Mouse (Mus musculus) small intestine, adult 2 months (tissue): ENCODE measurements around the gene Gm14862. TPM values are rescaled to one million over a fixed set of nuclear protein-coding genes. Genes with fewer than 3 reads are reported as not detected.
"Not testable (repeated sequence)": the region's sequence is repeated elsewhere in the genome, so short reads cannot be mapped to it uniquely, and the experiment has no call there.

Experiments
- H3K27ac ChIP-seq: fragments of 200-500 bp; 2 replicates; pipeline ENCODE4 v1.5.1; 2012; ENCODE audit warnings: low read depth, low read length, control low read depth, inconsistent platforms; ENCODE audit not compliant: insufficient read depth
- H3K27me3 ChIP-seq: fragments of 200-500 bp; 2 replicates; pipeline ENCODE4 v1.6.1; 2012; ENCODE audit warnings: mild to moderate bottlenecking, moderate library complexity, low read length, inconsistent platforms; ENCODE audit not compliant: control insufficient read depth, insufficient read depth
- H3K36me3 ChIP-seq: fragments of 200-500 bp; 2 replicates; pipeline ENCODE4 v1.6.1; 2012; ENCODE audit warnings: mild to moderate bottlenecking, low read length, control low read depth, inconsistent platforms; ENCODE audit not compliant: control insufficient read depth, insufficient read depth
- H3K4me1 ChIP-seq: fragments of 200-500 bp; 2 replicates; pipeline ENCODE4 v1.6.1; 2012; ENCODE audit warnings: low read length, inconsistent platforms, mixed read lengths; ENCODE audit not compliant: control insufficient read depth, insufficient read depth, insufficient read length
- H3K4me3 ChIP-seq: fragments of 200-500 bp; 2 replicates; pipeline ENCODE4 v1.5.1; 2012; ENCODE audit warnings: low read depth, mild to moderate bottlenecking, control low read depth, inconsistent platforms, low read length, moderate library complexity
- CTCF ChIP-seq: fragments of 200-500 bp; IDR thresholded peaks from 2 replicates; pipeline ENCODE4 v1.5.1; 2012; ENCODE audit warnings: low read depth, mild to moderate bottlenecking, control low read depth, inconsistent platforms, low read length, moderate library complexity, mixed read lengths; ENCODE audit not compliant: insufficient replicate concordance, insufficient read length; ENCODE audit errors: extremely low read depth
- POLR2A ChIP-seq: fragments of 200-500 bp; IDR thresholded peaks from 2 replicates; pipeline ENCODE4 v1.6.1; 2012; ENCODE audit warnings: low read depth, mild to moderate bottlenecking, control low read depth, inconsistent platforms, low read length, moderate library complexity
- WGBS: fragments of 180-500 bp; shearing (Covaris S2); methylation state at CpG from one replicate; pipeline ENCODE4 v1.1.7; 2018; 5-methylcytosine and 5-hydroxymethylcytosine counted together
- polyA plus RNA-seq: library from polyadenylated mRNA; depleted of rRNA; stranded (reverse); fragments of >200 nt; gene quantifications from 2 replicates; pipeline ENCODE4 v1.2.3, GENCODE M21; 2012; rRNA removed

Gm14862 gene
- not detected in 2 replicates for polyA plus RNA-seq

- H3K4me3 ChIP-seq: no peak within 1 kb of the TSS
- TF ChIP-seq CTCF (no peak), POLR2A (no peak)
- no peaks in the 10 kb centered on the region for H3K36me3 ChIP-seq
- 81% methylated on average over 5 of the region's 5 CpGs for WGBS
- no peaks in the 10 kb centered on the region for H3K4me1 ChIP-seq
- H3K27me3 ChIP-seq: no peaks in the 10 kb centered on the region
- H3K27ac ChIP-seq: no peak within 1 kb of the TSS
Observed at GRCm38 (mm10) chrX:9256766-9257165, at the start of gene Gm14862. Gene Gm14862 (minus strand): TSS chrX:9256899.

- H3K36me3 ChIP-seq: no peaks in the 10 kb centered on the region
- WGBS: 59% methylated on average over 1 of the region's 1 CpGs
Observed at GRCm38 (mm10) chrX:9303455-9303854, 46.8 kb upstream of the Gm14862 start.

GRCm38 (mm10) chrX:9302791-9303190 lies 46.1 kb upstream of the Gm14862 start:
- no peaks in the 10 kb centered on the region for H3K27me3 ChIP-seq
- TF ChIP-seq CTCF (no peak), POLR2A (no peak)
- H3K27ac ChIP-seq: no peak overlapping the region
- H3K4me1 ChIP-seq: no peaks in the 10 kb centered on the region
- 81% methylated on average over 5 of the region's 5 CpGs for WGBS
- H3K36me3 ChIP-seq: no peaks in the 10 kb centered on the region
- no peak overlapping the region for H3K4me3 ChIP-seq

More at GRCm38 (mm10) chrX:9303455-9303854, 46.8 kb upstream of the Gm14862 start:
- no peak overlapping the region for H3K4me3 ChIP-seq
- H3K4me1 ChIP-seq: no peaks in the 10 kb centered on the region
- no peak overlapping the region for H3K27ac ChIP-seq
- TF ChIP-seq POLR2A: no peak
- no peak for TF ChIP-seq CTCF
- no peaks in the 10 kb centered on the region for H3K27me3 ChIP-seq

- no peaks in the 10 kb centered on the region for H3K4me1 ChIP-seq
- H3K36me3 ChIP-seq: no peaks in the 10 kb centered on the region
- TF ChIP-seq CTCF (no peak), POLR2A (no peak)
- H3K27me3 ChIP-seq: no peaks in the 10 kb centered on the region
- 86% methylated on average over 5 of the region's 5 CpGs for WGBS
- H3K27ac ChIP-seq: no peak overlapping the region
- no peak overlapping the region for H3K4me3 ChIP-seq
Observed at GRCm38 (mm10) chrX:9298413-9298864, 41.7 kb upstream of the Gm14862 start.

GRCm38 (mm10) chrX:9293140-9293829 lies 36.6 kb upstream of the Gm14862 start:
- not testable (repeated sequence) for H3K27ac ChIP-seq, H3K36me3 ChIP-seq, H3K27me3 ChIP-seq, H3K4me3 ChIP-seq, H3K4me1 ChIP-seq
- 86% methylated on average over 4 of the region's 4 CpGs for WGBS

GRCm38 (mm10) chrX:9283464-9283863 lies 26.8 kb upstream of the Gm14862 start, which contains the start of gene H2al1m:
Gene H2al1m (plus strand): TSS chrX:9283764.
- not testable (repeated sequence) for H3K27ac ChIP-seq
- no CpG with 5 or more reads among the region's 1 CpGs for WGBS

GRCm38 (mm10) chrX:9274321-9274720 lies 17.6 kb upstream of the Gm14862 start:
- WGBS: 67% methylated on average over 8 of the region's 8 CpGs
- Histone ChIP-seq H3K36me3 (no peaks in the 10 kb centered on the region), H3K27me3 (no peaks in the 10 kb centered on the region), H3K27ac (no peak overlapping the region), H3K4me3 (no peak overlapping the region), H3K4me1 (0 out of 2 replicates have a peak, but pooled peaks cover 5% of the 10 kb centered on the region)
- TF ChIP-seq POLR2A (no peak), CTCF (no peak)

More at GRCm38 (mm10) chrX:9283464-9283863, 26.8 kb upstream of the Gm14862 start, which contains the start of gene H2al1m:
- H3K27me3 ChIP-seq, H3K4me3 ChIP-seq, H3K36me3 ChIP-seq, H3K4me1 ChIP-seq: not testable (repeated sequence)
